Mouse (Mus musculus): ENCODE measurements at regions not wholly inside any gene's neighbourhood (a gene's known extent, or its start where the extent isn't known, plus 50 kb on each side); places are given as distances from the start of the nearest gene placed in this dataset.

- H3K9me3 ChIP-seq (ENCODE audit: control insufficient read depth, low read length): no peaks in the 10 kb centered on the region; the same call in 1 of the 2 replicates
- WGBS: 90% methylated on average over 3 of the region's 3 CpGs
- no peak overlapping the region for H3K9ac ChIP-seq (ENCODE audit: low read length)
- H3K4me1 ChIP-seq (ENCODE audit: control insufficient read depth, insufficient read depth, low read length): no peaks in the 10 kb centered on the region
- no peak overlapping the region for H3K27ac ChIP-seq (ENCODE audit: low read depth, low read length)
- no peak overlapping the region for H3K4me2 ChIP-seq
- ATAC-seq (ENCODE audit: low FRiP score) (no peak), DNase-seq (ENCODE audit: low spot score, missing footprints) (no peak)
- H3K4me3 ChIP-seq (ENCODE audit: low read depth, low read length): no peak overlapping the region
- H3K36me3 ChIP-seq (ENCODE audit: control insufficient read depth, insufficient read depth, low read length): no peaks in the 10 kb centered on the region
- H3K27me3 ChIP-seq (ENCODE audit: control insufficient read depth, insufficient read depth, low read length): no peaks in the 10 kb centered on the region
Observed at GRCm38 (mm10) chr7:137812839-137813238, 375.4 kb downstream of the Glrx3 start.

GRCm38 (mm10) chr7:137840520-137840919, 403.1 kb downstream of the Glrx3 start:
- H3K4me1 ChIP-seq (ENCODE audit: control insufficient read depth, insufficient read depth, low read length): 0 out of 2 replicates have a peak, but pooled peaks cover 3% of the 10 kb centered on the region
- no peaks in the 10 kb centered on the region for H3K36me3 ChIP-seq (ENCODE audit: control insufficient read depth, insufficient read depth, low read length)
- no peak overlapping the region for H3K27ac ChIP-seq (ENCODE audit: low read depth, low read length)
- no peak overlapping the region for H3K4me3 ChIP-seq (ENCODE audit: low read depth, low read length)
- H3K9ac ChIP-seq (ENCODE audit: low read length): no peak overlapping the region
- DNase-seq (ENCODE audit: low spot score, missing footprints) (no peak), ATAC-seq (ENCODE audit: low FRiP score) (no peak)
- H3K4me2 ChIP-seq: no peak overlapping the region
- H3K27me3 ChIP-seq (ENCODE audit: control insufficient read depth, insufficient read depth, low read length): no peaks in the 10 kb centered on the region
- 79% methylated on average over 2 of the region's 2 CpGs for WGBS
- H3K9me3 ChIP-seq (ENCODE audit: control insufficient read depth, low read length): no peaks in the 10 kb centered on the region

GRCm38 (mm10) chr7:137841044-137841443, 403.6 kb downstream of the Glrx3 start:
- 77% methylated on average over 5 of the region's 5 CpGs for WGBS
- no peaks in the 10 kb centered on the region for H3K36me3 ChIP-seq (ENCODE audit: control insufficient read depth, insufficient read depth, low read length)
- H3K4me2 ChIP-seq: no peak overlapping the region
- H3K4me1 ChIP-seq (ENCODE audit: control insufficient read depth, insufficient read depth, low read length): 0 out of 2 replicates have a peak, but pooled peaks cover 3% of the 10 kb centered on the region
- no peak overlapping the region for H3K4me3 ChIP-seq (ENCODE audit: low read depth, low read length)
- H3K9me3 ChIP-seq (ENCODE audit: control insufficient read depth, low read length): no peaks in the 10 kb centered on the region
- H3K9ac ChIP-seq (ENCODE audit: low read length): no peak overlapping the region
- DNase-seq (ENCODE audit: low spot score, missing footprints) (no peak), ATAC-seq (ENCODE audit: low FRiP score) (no peak)
- no peak overlapping the region for H3K27ac ChIP-seq (ENCODE audit: low read depth, low read length)
- no peaks in the 10 kb centered on the region for H3K27me3 ChIP-seq (ENCODE audit: control insufficient read depth, insufficient read depth, low read length)

DNA sequence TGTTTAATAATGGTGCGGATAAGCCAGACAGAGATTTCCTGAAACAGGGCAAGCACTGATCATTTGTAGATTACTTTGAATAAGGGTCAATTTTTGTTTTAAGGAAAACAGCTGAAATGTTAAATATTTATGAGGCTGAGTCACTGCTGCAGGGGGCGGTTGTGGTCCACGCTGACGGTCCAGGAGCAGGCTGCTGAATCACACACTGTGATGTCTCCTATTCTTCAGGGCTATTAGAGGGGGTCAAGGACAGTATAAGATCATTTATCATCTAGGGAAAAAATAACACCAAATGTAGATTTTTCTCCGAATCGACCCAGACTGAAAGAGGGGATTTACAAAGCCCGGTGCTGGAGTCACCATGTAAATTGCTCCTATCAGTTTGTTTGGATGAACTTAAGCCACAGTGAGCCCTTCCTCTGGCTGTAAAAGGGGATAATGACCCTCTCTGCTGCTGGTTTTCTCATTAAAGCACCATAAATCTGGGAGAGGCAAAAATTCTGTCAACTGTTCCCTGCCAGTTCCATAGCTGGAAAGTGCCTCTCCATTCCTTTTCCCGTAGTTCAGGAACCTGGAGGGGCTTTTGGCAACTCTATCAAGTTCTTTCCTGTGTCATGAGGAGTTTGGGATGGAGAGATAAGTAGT, 404.2 kb downstream of the Glrx3 start:
- no peaks in the 10 kb centered on the region for H3K27me3 ChIP-seq (ENCODE audit: control insufficient read depth, insufficient read depth, low read length)
- no peaks in the 10 kb centered on the region for H3K9me3 ChIP-seq (ENCODE audit: control insufficient read depth, low read length)
- H3K9ac ChIP-seq (ENCODE audit: low read length): no peak overlapping the region
- ATAC-seq (ENCODE audit: low FRiP score) (no peak), DNase-seq (ENCODE audit: low spot score, missing footprints) (no peak)
- H3K4me1 ChIP-seq (ENCODE audit: control insufficient read depth, insufficient read depth, low read length): 0 out of 2 replicates have a peak, but pooled peaks cover 3% of the 10 kb centered on the region
- WGBS: 63% methylated on average over 8 of the region's 8 CpGs
- H3K27ac ChIP-seq (ENCODE audit: low read depth, low read length): no peak overlapping the region
- H3K4me2 ChIP-seq: no peak overlapping the region
- H3K36me3 ChIP-seq (ENCODE audit: control insufficient read depth, insufficient read depth, low read length): no peaks in the 10 kb centered on the region
- no peak overlapping the region for H3K4me3 ChIP-seq (ENCODE audit: low read depth, low read length)

- DNase-seq (ENCODE audit: low spot score, missing footprints): no peak
- Histone ChIP-seq H3K4me2 (no peak overlapping the region), H3K36me3 (ENCODE audit: control insufficient read depth, insufficient read depth, low read length) (no peaks in the 10 kb centered on the region), H3K4me3 (ENCODE audit: low read depth, low read length) (no peak overlapping the region), H3K27me3 (ENCODE audit: control insufficient read depth, insufficient read depth, low read length) (no peaks in the 10 kb centered on the region), H3K9ac (ENCODE audit: low read length) (no peak overlapping the region), H3K4me1 (ENCODE audit: control insufficient read depth, insufficient read depth, low read length) (peaks cover 3% of the 10 kb centered on the region; the same call in 1 of the 2 replicates), H3K9me3 (ENCODE audit: control insufficient read depth, low read length) (no peaks in the 10 kb centered on the region), H3K27ac (ENCODE audit: low read depth, low read length) (no peak overlapping the region)
- ATAC-seq (ENCODE audit: low FRiP score): no peak
- 71% methylated on average over 11 of the region's 11 CpGs for WGBS
Observed at GRCm38 (mm10) chr7:137847856-137848255, 410.4 kb downstream of the Glrx3 start.

DNA sequence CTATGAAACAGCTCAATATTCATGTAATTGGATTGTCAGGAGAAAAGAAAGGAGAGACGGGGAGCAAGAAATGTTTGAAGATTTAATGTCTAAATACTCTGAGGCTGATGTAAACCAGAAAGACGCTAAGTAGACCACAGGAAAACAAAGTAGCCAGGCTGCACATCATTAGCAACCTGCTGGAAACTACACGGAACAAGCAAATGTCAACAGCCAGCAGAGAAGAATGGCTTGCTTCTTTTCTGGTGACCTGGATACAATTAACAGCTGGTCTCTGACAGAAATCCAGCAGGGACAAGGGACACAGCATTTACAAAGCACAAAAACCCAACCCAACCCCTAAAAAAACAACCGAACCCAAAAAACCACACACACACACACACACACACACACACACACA, 413.6 kb downstream of the Glrx3 start:
- Histone ChIP-seq H3K36me3 (ENCODE audit: control insufficient read depth, insufficient read depth, low read length) (no peaks in the 10 kb centered on the region), H3K27ac (ENCODE audit: low read depth, low read length) (no peak overlapping the region), H3K9ac (ENCODE audit: low read length) (no peak overlapping the region), H3K4me1 (ENCODE audit: control insufficient read depth, insufficient read depth, low read length) (peaks cover 3% of the 10 kb centered on the region; the same call in 1 of the 2 replicates), H3K4me2 (no peak overlapping the region), H3K9me3 (ENCODE audit: control insufficient read depth, low read length) (no peaks in the 10 kb centered on the region), H3K27me3 (ENCODE audit: control insufficient read depth, insufficient read depth, low read length) (no peaks in the 10 kb centered on the region), H3K4me3 (ENCODE audit: low read depth, low read length) (no peak overlapping the region)
- no peak for DNase-seq (ENCODE audit: low spot score, missing footprints)
- 41% methylated on average over 4 of the region's 4 CpGs for WGBS
- no peak for ATAC-seq (ENCODE audit: low FRiP score)

DNA sequence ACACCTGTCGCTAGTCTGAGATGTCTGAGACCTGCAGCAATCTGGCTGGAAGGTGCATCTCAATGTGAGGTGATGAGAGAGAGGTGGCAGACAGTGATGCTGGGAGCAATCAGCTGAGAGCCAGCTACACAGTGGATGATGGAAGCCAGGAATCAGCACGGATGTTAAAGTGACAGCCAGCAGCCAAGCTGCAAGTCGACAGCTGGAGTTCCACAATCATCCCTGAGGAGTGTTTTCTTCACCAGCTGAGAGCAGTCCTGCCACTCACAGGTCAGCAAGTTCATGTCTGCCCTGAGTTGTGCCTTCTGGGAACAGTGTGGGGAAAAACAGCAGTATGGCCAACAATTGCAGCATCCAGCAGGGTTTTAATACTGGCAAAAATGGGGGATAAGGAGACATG, 422.3 kb downstream of the Glrx3 start:
- Histone ChIP-seq H3K27ac (ENCODE audit: low read depth, low read length) (no peak overlapping the region), H3K4me1 (ENCODE audit: control insufficient read depth, insufficient read depth, low read length) (peaks cover under 1% of the 10 kb centered on the region; the same call in 1 of the 2 replicates), H3K4me3 (ENCODE audit: low read depth, low read length) (no peak overlapping the region), H3K4me2 (no peak overlapping the region), H3K36me3 (ENCODE audit: control insufficient read depth, insufficient read depth, low read length) (no peaks in the 10 kb centered on the region), H3K27me3 (ENCODE audit: control insufficient read depth, insufficient read depth, low read length) (no peaks in the 10 kb centered on the region), H3K9me3 (ENCODE audit: control insufficient read depth, low read length) (no peaks in the 10 kb centered on the region), H3K9ac (ENCODE audit: low read length) (no peak overlapping the region)
- 67% methylated on average over 3 of the region's 3 CpGs for WGBS
- ATAC-seq (ENCODE audit: low FRiP score): no peak
- DNase-seq (ENCODE audit: low spot score, missing footprints): no peak

GRCm38 (mm10) chr7:137860520-137860919, 423.1 kb downstream of the Glrx3 start:
- Histone ChIP-seq H3K27ac (ENCODE audit: low read depth, low read length) (no peak overlapping the region), H3K4me2 (no peak overlapping the region), H3K9me3 (ENCODE audit: control insufficient read depth, low read length) (no peaks in the 10 kb centered on the region), H3K4me3 (ENCODE audit: low read depth, low read length) (no peak overlapping the region), H3K4me1 (ENCODE audit: control insufficient read depth, insufficient read depth, low read length) (peaks cover 5% of the 10 kb centered on the region), H3K36me3 (ENCODE audit: control insufficient read depth, insufficient read depth, low read length) (no peaks in the 10 kb centered on the region), H3K9ac (ENCODE audit: low read length) (no peak overlapping the region), H3K27me3 (ENCODE audit: control insufficient read depth, insufficient read depth, low read length) (no peaks in the 10 kb centered on the region)
- 84% methylated on average over 8 of the region's 8 CpGs for WGBS
- ATAC-seq (ENCODE audit: low FRiP score) (no peak), DNase-seq (ENCODE audit: low spot score, missing footprints) (no peak)

DNA sequence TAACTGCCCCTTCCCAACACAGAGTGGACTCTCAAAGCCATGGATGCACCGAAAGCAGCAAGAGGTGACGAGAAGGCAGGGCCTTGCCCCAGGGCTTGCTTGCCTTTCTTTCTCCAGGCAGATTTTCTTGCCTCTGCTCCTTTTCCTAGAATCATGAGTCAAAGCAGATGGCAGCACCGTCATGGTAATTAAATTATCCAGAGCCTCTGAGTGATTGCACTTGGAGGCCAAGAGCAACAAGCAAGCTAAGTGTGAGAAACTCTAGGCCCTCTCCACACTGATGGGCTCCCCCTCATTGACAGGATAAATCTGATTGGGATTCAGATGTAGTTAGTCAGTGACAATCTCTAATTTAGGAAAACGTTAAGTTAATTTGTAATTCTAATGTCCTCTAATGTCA, 427.5 kb downstream of the Glrx3 start:
- no peaks in the 10 kb centered on the region for H3K36me3 ChIP-seq (ENCODE audit: control insufficient read depth, insufficient read depth, low read length)
- no peak overlapping the region for H3K4me3 ChIP-seq (ENCODE audit: low read depth, low read length)
- no peak overlapping the region for H3K9ac ChIP-seq (ENCODE audit: low read length)
- no peaks in the 10 kb centered on the region for H3K27me3 ChIP-seq (ENCODE audit: control insufficient read depth, insufficient read depth, low read length)
- DNase-seq (ENCODE audit: low spot score, missing footprints): no peak
- no peak overlapping the region for H3K27ac ChIP-seq (ENCODE audit: low read depth, low read length)
- no peak for ATAC-seq (ENCODE audit: low FRiP score)
- H3K9me3 ChIP-seq (ENCODE audit: control insufficient read depth, low read length): no peaks in the 10 kb centered on the region
- H3K4me2 ChIP-seq: no peak overlapping the region
- 43% methylated on average over 4 of the region's 4 CpGs for WGBS
- H3K4me1 ChIP-seq (ENCODE audit: control insufficient read depth, insufficient read depth, low read length): peaks cover 11% of the 10 kb centered on the region
